Mouse (Mus musculus) megakaryocyte, embryonic 14.5 days (primary cell): ENCODE data around the gene Olfr424. TPM values are rescaled to one million over a fixed set of nuclear protein-coding genes. Genes with fewer than 3 reads are reported as not detected.

ENCODE experiments used
- H3K27me3 ChIP-seq: replicated peaks from 2 replicates; pipeline ENCODE3; 2012; ENCODE audit warnings: inconsistent platforms
- H3K36me3 ChIP-seq: replicated peaks from 2 replicates; pipeline ENCODE3; 2012; ENCODE audit warnings: low read length, inconsistent platforms, mixed read lengths
- H3K4me1 ChIP-seq: 2 replicates; pipeline ENCODE4 v1.6.1; 2012; ENCODE audit warnings: inconsistent platforms
- H3K4me3 ChIP-seq: replicated peaks from 2 replicates; pipeline ENCODE3; 2012; ENCODE audit warnings: moderate library complexity, mild to moderate bottlenecking, inconsistent platforms
- H3K9me3 ChIP-seq: 2 replicates; pipeline ENCODE4 v1.6.1; 2012; ENCODE audit warnings: inconsistent platforms
- FLI1 ChIP-seq: IDR thresholded peaks from 2 replicates; pipeline ENCODE4 v1.6.1; 2012; ENCODE audit warnings: low read length, inconsistent platforms, mixed read lengths
- GATA1 ChIP-seq: IDR thresholded peaks from 3 replicates; pipeline ENCODE4 v1.6.1; 2012; ENCODE audit warnings: mixed read lengths, low read length, inconsistent platforms, borderline replicate concordance
- polyA plus RNA-seq: library from polyadenylated mRNA; stranded (reverse); fragments of >175 nt; gene quantifications from 2 replicates; pipeline ENCODE4 v1.2.3, GENCODE M21; 2012; ENCODE audit warnings: low replicate concordance; ENCODE audit not compliant: insufficient read depth

Gene Olfr424
- polyA plus RNA-seq: not detected in 2 replicates

DNA sequence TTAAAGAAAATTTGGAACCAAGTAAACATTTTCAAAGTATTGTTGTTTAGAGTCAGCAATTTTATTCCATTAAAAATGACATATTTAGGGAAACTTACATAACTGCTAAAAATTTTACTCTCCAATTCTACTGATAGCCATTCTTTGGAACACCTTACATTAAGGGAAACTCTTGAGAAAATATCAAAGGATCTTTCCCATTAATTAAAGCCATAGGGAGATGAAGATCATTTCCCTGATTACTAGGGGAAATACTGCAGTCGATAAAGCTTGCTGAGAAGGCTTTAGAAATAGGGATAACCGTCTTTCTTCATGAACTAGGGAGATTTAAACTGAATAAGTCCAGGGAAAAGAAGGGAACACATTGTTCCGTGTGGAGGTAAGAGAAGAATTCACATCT, at the start of gene Olfr424:
TSS of gene Olfr424 (plus strand) at position 301 of the 400 bp plus-strand sequence.
- no peaks in the 10 kb centered on the region for H3K36me3 ChIP-seq
- TF ChIP-seq FLI1 (no peak), GATA1 (no peak)
- H3K9me3 ChIP-seq: no peaks in the 10 kb centered on the region
- no peaks in the 10 kb centered on the region for H3K4me1 ChIP-seq
- H3K4me3 ChIP-seq: no peak within 1 kb of the TSS
- no peaks in the 10 kb centered on the region for H3K27me3 ChIP-seq

DNA sequence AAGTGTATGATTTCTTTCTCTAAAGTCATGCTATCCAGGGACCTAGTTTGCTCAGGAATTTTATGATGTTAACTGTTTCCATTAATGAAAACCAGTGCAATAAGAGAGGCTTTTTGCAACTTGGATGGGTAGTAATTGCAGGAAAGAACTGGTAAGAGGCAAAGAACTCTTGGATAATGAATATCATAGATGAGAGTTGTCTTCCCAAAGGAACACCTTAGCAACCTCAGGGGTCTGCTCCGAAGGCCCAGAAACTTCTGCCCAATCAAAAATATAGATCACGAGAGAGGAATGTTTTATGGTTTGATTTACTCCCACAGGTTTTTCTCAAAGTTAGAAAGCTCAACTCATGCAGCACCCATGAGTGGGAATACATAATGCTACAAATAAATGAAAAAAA, 47.3 kb upstream of the Olfr424 start, which contains the start of gene Olfr429:
TSS of gene Olfr429 (plus strand) at position 301 of the 400 bp plus-strand sequence.
- Histone ChIP-seq H3K4me1 (no peaks in the 10 kb centered on the region), H3K9me3 (no peaks in the 10 kb centered on the region), H3K27me3 (no peaks in the 10 kb centered on the region), H3K4me3 (no peak within 1 kb of the TSS), H3K36me3 (no peaks in the 10 kb centered on the region)
- TF ChIP-seq GATA1 (no peak), FLI1 (no peak)

DNA sequence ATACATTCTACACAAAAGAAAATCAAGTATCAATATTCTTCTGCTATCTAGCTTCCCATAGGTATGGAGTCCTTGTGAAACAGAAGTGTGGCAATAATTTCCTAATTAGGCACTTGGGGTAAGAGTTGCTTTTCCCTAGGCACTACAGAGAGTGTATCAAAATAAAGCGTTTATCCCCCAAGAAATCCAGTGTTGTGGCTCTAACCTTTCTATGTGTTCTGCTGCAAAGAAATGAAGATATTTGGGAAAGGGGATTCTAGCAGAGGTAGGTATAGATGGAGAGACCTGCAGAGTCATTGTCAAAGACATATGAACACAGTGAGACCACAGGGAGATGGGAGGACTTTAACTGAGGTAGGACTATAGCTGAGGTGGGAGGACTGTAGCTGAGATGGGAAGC, 34.7 kb upstream of the Olfr424 start, which contains the start of gene Olfr427:
TSS of gene Olfr427 (plus strand) at position 301 of the 400 bp plus-strand sequence.
- TF ChIP-seq FLI1: no peak
- no peak for TF ChIP-seq GATA1
- H3K27me3 ChIP-seq: no peaks in the 10 kb centered on the region
- no peak within 1 kb of the TSS for H3K4me3 ChIP-seq
- H3K9me3 ChIP-seq: no peaks in the 10 kb centered on the region
- H3K36me3 ChIP-seq: no peaks in the 10 kb centered on the region
- H3K4me1 ChIP-seq: no peaks in the 10 kb centered on the region

DNA sequence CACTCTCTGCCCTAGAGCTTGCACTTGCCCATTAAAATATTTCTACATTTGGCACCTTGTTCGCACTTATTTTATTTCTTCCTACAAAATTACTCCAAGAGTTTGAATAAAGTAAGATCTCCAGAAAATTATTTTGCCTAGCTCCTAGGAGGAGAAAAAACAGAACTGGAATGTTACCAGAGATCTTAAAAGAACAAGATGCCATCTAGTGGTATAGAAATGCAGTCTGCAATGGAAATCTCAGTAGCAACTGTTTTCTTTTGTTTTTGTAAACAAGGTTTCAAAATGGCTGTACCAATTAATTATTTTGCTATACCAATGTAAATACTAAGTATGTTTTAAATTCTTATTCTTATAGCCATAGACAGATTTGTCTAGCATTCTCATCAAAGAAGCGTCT, 27.6 kb upstream of the Olfr424 start:
- H3K9me3 ChIP-seq: no peaks in the 10 kb centered on the region
- H3K36me3 ChIP-seq: no peaks in the 10 kb centered on the region
- H3K4me3 ChIP-seq: no peak overlapping the region
- no peaks in the 10 kb centered on the region for H3K4me1 ChIP-seq
- H3K27me3 ChIP-seq: no peaks in the 10 kb centered on the region
- TF ChIP-seq FLI1 (no peak), GATA1 (no peak)

DNA sequence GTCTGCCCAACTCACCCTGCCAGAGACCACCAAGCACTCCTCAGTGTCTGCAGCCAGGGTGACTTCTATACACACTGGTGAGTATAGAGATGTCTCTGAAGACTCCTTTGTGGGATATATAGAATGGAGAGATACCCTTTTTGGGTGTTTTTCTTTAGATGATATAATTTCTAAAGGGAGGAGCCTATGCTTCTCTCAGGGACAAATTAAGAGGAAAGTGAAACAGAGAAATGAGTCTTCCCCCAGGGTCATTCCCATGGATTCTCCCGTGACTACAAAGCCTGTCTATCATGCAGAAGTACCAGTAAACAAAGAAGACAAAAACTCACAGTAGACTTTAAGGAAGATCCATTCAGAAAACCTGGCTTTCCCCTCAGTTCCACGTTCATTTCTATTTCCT, 10.3 kb upstream of the Olfr424 start, which contains the start of gene Olfr231:
TSS of gene Olfr231 (minus strand) at position 101 of the 400 bp plus-strand sequence.
- Histone ChIP-seq H3K4me3 (no peak within 1 kb of the TSS), H3K36me3 (no peaks in the 10 kb centered on the region), H3K4me1 (no peaks in the 10 kb centered on the region), H3K27me3 (peaks cover 2% of the 10 kb centered on the region), H3K9me3 (no peaks in the 10 kb centered on the region)
- TF ChIP-seq FLI1: no peak

DNA sequence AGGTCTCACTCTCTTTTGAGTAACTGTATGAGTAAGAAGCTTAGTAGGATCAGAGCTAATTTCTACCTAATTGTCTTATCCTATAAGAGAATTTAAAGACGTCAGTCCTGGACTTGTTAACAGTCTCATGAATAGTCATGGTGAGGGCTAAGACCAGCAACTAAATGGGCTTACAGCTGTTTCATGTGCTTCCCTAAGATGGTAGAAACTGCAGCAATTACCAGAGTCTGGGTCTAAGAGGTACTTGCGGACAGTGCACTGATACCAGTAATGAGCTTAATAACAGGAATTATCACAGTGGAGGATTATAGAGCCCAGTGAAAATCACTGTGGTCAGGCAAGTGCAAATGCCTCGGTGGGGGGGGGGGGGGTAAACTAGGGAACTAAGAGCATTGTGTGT, 682 bp downstream of the Olfr424 start:
- TF ChIP-seq FLI1 (no peak), GATA1 (no peak)
- no peaks in the 10 kb centered on the region for H3K36me3 ChIP-seq
- H3K4me1 ChIP-seq: no peaks in the 10 kb centered on the region
- no peak overlapping the region for H3K4me3 ChIP-seq
- H3K27me3 ChIP-seq: no peaks in the 10 kb centered on the region
- no peaks in the 10 kb centered on the region for H3K9me3 ChIP-seq

DNA sequence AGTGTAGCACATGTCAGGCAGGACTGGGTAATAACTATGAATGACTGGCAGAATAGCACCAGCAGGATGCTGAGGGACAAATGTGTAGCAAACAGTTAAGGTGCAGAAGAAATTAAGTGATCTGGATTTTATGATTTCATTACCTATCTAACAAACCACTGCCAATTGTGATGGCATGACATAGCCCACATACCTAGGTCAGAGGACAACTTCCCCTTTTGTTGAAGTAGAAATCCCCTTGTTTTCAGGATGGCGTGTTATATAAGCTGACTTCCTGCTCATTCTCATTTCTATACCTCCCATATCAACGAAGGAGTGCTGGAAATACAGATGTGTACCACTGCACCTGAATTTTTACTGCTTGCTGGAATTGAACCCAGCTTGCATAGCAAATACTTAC, 10.1 kb downstream of the Olfr424 start:
- Histone ChIP-seq H3K36me3 (no peaks in the 10 kb centered on the region), H3K9me3 (no peaks in the 10 kb centered on the region), H3K4me3 (no peak overlapping the region), H3K27me3 (no peaks in the 10 kb centered on the region), H3K4me1 (no peaks in the 10 kb centered on the region)
- TF ChIP-seq FLI1 (no peak), GATA1 (no peak)

DNA sequence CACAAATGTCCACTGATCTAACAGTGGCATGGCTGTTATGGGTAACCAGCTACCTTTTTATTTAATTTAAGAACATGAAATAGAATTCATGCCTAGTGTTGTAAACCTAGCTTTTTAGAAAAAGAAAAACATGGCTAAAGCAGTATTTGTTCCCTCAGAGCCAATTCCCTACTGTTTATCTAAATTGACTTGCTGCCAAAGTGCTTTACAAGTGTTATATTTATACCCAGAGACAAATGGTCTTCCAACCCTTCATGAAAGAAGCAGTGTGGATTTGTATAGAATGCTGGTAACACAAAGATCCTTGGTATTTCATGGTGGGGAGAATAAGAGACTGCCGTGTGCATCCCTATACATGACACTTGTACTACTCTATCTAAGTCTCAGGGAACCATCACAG, 15.4 kb downstream of the Olfr424 start:
- no peak overlapping the region for H3K4me3 ChIP-seq
- H3K4me1 ChIP-seq: no peaks in the 10 kb centered on the region
- TF ChIP-seq GATA1 (no peak), FLI1 (no peak)
- no peaks in the 10 kb centered on the region for H3K9me3 ChIP-seq
- no peaks in the 10 kb centered on the region for H3K36me3 ChIP-seq
- no peaks in the 10 kb centered on the region for H3K27me3 ChIP-seq

DNA sequence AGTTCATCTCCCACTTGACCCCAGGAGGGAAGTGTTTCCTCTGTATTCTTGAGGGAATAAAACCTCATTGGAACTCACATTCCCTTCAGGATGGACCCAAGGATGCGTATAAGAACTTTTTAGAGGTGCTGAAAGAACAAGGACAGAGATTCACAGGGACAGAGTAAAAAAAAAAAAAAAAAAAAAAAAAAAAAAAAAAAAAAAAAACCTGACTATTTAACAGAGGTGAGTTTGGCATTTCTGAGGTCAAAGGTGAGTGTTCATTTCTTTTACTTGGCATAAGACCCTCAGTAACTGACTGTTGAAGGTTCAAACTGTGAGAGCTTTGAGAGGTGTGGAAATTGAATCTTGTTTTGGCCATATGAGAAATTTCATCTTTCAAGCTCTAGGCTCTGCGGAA, 18.0 kb downstream of the Olfr424 start:
- TF ChIP-seq FLI1 (no peak), GATA1 (no peak)
- Histone ChIP-seq H3K9me3 (no peaks in the 10 kb centered on the region), H3K4me3 (no peak overlapping the region), H3K4me1 (no peaks in the 10 kb centered on the region), H3K27me3 (no peaks in the 10 kb centered on the region), H3K36me3 (no peaks in the 10 kb centered on the region)

DNA sequence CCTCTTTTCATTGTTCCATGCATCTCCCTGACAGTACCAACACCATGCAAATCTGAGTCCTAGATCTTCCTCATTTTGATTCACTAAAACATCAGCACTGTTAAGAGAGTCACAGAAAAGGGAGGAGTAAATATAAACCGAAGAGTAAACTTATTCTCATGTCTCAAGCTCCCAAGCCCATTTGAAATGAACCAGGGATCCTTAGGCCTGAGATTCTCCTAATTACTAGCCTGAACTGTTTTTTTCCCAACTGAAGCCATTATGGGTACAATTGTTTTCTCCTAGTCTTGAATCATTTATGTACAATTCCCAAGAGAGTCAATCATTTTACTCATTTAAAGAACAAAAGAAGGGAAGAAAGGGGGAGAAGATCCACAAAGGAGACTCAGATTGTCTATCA, 24.0 kb downstream of the Olfr424 start, which contains the start of gene Olfr420:
TSS of gene Olfr420 (plus strand) at position 301 of the 400 bp plus-strand sequence.
- H3K4me3 ChIP-seq: no peak within 1 kb of the TSS
- no peaks in the 10 kb centered on the region for H3K36me3 ChIP-seq
- H3K27me3 ChIP-seq: no peaks in the 10 kb centered on the region
- TF ChIP-seq GATA1 (no peak), FLI1 (no peak)
- no peaks in the 10 kb centered on the region for H3K9me3 ChIP-seq
- H3K4me1 ChIP-seq: peaks cover 9% of the 10 kb centered on the region

DNA sequence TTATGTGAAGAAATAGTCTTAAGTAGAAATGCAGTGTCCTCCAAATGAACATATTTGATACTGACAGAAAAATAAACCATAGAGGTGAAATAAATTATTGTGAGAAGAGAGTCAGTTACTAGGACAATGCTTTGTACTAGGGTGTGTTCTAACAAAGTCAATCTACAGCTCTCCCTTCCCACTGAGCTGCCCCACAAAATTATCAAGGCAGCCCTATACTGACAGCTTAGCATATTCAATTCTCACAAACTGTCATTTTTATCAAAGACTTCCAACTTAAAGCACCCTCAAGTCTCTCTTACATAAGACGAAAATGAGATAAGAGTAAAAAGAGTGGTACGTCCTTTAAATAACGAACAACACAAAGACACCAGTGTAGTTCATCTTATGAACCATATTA, 26.3 kb downstream of the Olfr424 start:
- TF ChIP-seq GATA1: no peak
- no peak for TF ChIP-seq FLI1

More for the DNA sequence above, 26.3 kb downstream of the Olfr424 start:
- H3K4me1 ChIP-seq: peaks cover 9% of the 10 kb centered on the region
- no peaks in the 10 kb centered on the region for H3K27me3 ChIP-seq
- no peaks in the 10 kb centered on the region for H3K9me3 ChIP-seq
- no peaks in the 10 kb centered on the region for H3K36me3 ChIP-seq
- H3K4me3 ChIP-seq: no peak overlapping the region
